Mouse (Mus musculus) liver, embryonic 14.5 days (tissue): ENCODE data around the gene Mcl1. TPM values are rescaled to one million over a fixed set of nuclear protein-coding genes. Genes with fewer than 3 reads are reported as not detected.
"Not testable (repeated sequence)": the region's sequence is repeated elsewhere in the genome, so short reads cannot be mapped to it uniquely, and the experiment has no call there.

ENCODE experiments used
- ATAC-seq: fragments of 200-750 bp; cut with Nextera tagmentation; 2 replicates; pipeline ENCODE4 v1.8.0; 2017; ENCODE audit warnings: moderate number of reproducible peaks, mild to moderate bottlenecking, moderate library complexity; ENCODE audit not compliant: insufficient read depth
- DNase-seq, 3 experiments: peaks; one replicate each; pipeline ENCODE4 v3.0.0-alpha.2; 2012 to 2013; ENCODE audit warnings: low read depth in 3 of 3, low spot score in 3 of 3
- H3K27ac ChIP-seq: fragments of 300-500 bp; sonication (generic); 2 replicates; pipeline ENCODE4 v1.5.1; 2014; ENCODE audit warnings: moderate library complexity, mild to moderate bottlenecking, control low read depth, inconsistent platforms
- H3K27me3 ChIP-seq: fragments of 300-500 bp; sonication (generic); 2 replicates; pipeline ENCODE4 v1.6.1; 2014; ENCODE audit warnings: mild to moderate bottlenecking, low read length, moderate library complexity; ENCODE audit not compliant: control insufficient read depth, insufficient read depth
- H3K36me3 ChIP-seq: fragments of 300-500 bp; sonication (generic); replicated peaks from 2 replicates; pipeline ENCODE4 v1.6.1; 2014; ENCODE audit warnings: low read depth; ENCODE audit not compliant: control insufficient read depth, insufficient read depth
- H3K4me1 ChIP-seq, 2 experiments: fragments of 200-500 bp in 1 of 2; fragments of 300-500 bp in 1 of 2; sonication (generic) in 1 of 2; replicated peaks; 2 replicates each; pipeline ENCODE4 v1.6.1; 2012 to 2014; ENCODE audit warnings: antibody characterized with exemption in 1 of 2, inconsistent platforms in 1 of 2, low read length in 1 of 2; ENCODE audit not compliant: control insufficient read depth in 2 of 2, insufficient read depth in 2 of 2
- H3K4me2 ChIP-seq: fragments of 300-500 bp; sonication (generic); 2 replicates; pipeline ENCODE4 v1.6.1; 2014; ENCODE audit warnings: low read depth, mild to moderate bottlenecking, control low read depth, moderate library complexity
- H3K4me3 ChIP-seq, 2 experiments: fragments of 200-500 bp in 1 of 2; fragments of 300-500 bp in 1 of 2; sonication (generic) in 1 of 2; 2 replicates each; pipeline ENCODE4 v1.5.1; 2012 to 2014; ENCODE audit warnings: low read depth in 2 of 2, low read length in 2 of 2, mild to moderate bottlenecking in 2 of 2, control low read depth in 1 of 2, inconsistent platforms in 1 of 2, moderate library complexity in 1 of 2; ENCODE audit not compliant: insufficient read depth in 1 of 2
- H3K9ac ChIP-seq: fragments of 300-500 bp; sonication (generic); replicated peaks from 2 replicates; pipeline ENCODE4 v1.6.1; 2014; ENCODE audit warnings: mild to moderate bottlenecking, control low read depth, moderate library complexity
- H3K9me3 ChIP-seq: fragments of 300-500 bp; sonication (generic); 2 replicates; pipeline ENCODE4 v1.6.1; 2016; ENCODE audit warnings: low read length, mixed read lengths; ENCODE audit not compliant: control insufficient read depth
- CTCF ChIP-seq: IDR thresholded peaks from 2 replicates; pipeline ENCODE4 v1.5.1; 2016; ENCODE audit warnings: antibody characterized with exemption, low read depth, control low read depth
- EP300 ChIP-seq: IDR thresholded peaks from 2 replicates; pipeline ENCODE4 v1.6.1; 2016; ENCODE audit warnings: antibody characterized with exemption, low read depth
- WGBS: fragments of 180-500 bp; shearing (Covaris S2); extraction: QIAGEN DNeasy Blood & Tissue Kit; methylation state at CpG from one replicate; pipeline ENCODE4 v1.1.7; 2014; ENCODE audit not compliant: insufficient replicate concordance; 5-methylcytosine and 5-hydroxymethylcytosine counted together
- polyA plus RNA-seq, 2 experiments: library from polyadenylated mRNA; depleted of rRNA in 1 of 2; stranded (reverse) in 1 of 2; unstranded in 1 of 2; fragments of >200 nt; fragmentation: Nextera tagmentation in 1 of 2; extraction: Ambion mirVana in 1 of 2; gene quantifications; 2 replicates each; pipeline versions ENCODE4 v1.2.1 to v1.2.3; 2012 to 2014

Mcl1 gene
- polyA plus RNA-seq (2012; rRNA removed) (26.6 and 34.6 TPM in 2 replicates), polyA plus RNA-seq (2014; fragmentation: Nextera tagmentation; extraction: Ambion mirVana) (39.2 and 45.0 TPM in 2 replicates)

DNA sequence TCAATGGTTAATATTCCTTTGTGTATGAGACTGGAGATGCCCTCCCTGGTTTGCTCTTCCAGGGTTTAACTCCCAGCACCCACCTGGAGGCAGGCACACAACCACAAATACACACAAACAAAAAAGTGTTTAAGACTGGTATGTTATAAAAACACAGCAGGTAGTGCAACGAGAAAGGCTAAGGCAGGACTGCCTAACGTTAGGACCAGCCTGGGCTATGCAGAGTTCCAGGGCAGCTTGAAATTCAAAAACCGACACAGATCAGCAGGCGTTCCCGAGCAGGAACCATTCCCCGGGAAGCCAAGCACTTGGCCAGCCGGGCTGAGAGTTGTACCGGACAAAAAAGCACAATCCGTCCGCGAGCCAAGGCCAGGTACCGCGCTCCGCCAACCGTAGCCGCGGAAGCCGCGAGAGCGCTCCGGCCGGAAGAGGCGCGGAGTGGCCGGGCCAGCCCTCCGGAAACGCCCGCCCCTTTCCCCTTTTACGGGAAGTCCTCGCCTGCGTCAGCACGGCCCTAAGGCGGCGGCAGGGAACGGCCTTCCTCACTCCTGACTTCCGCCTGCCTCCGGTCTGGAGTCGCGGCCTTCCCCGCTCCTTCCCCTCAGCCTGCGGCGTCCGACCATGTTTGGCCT, at the start of gene Mcl1:
Gene Mcl1 (plus strand): TSS at position 553 of the 632 bp plus-strand sequence.
- Histone ChIP-seq H3K9me3 (no peaks in the 10 kb centered on the region), H3K4me1 (peaks cover 32 to 33% of the 10 kb centered on the region in 2 experiments), H3K4me2 (peak within 1 kb of the TSS; percentile 98), H3K4me3 (peak within 1 kb of the TSS; percentile 79 to 93), H3K27me3 (no peaks in the 10 kb centered on the region), H3K27ac (peak within 1 kb of the TSS; percentile 89), H3K36me3 (peaks cover 36% of the 10 kb centered on the region), H3K9ac (peak within 1 kb of the TSS; percentile 84)
- under 1% methylated on average over 43 of the region's 43 CpGs for WGBS
- peak; percentile 86 to 89 (median 87) for DNase-seq
- TF ChIP-seq EP300 (peak; percentile 51; the same call in 1 of the 2 replicates), CTCF (peak; percentile 34; the same call in 1 of the 2 replicates)
- peak; percentile 95 for ATAC-seq

DNA sequence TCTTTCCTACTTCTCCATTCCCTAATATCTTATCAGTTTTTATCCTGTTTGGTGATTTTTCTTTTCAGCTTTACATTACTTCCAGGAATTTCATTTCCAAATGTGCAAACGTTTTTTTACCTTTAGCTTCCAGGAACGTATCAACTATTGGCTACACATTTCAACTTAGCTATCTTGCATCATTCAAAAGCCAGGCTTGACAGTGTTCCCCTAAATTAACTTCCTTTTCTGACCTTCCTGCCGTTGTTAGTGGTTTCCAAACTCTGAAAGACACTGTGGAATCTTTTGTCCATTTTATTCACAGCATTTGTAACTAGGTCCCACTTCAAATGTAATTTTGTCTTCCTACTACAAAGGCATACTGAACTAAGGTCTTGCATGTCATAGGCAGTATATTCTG, 49.4 kb upstream of the Mcl1 start:
- Histone ChIP-seq H3K4me2 (no peak overlapping the region), H3K36me3 (peaks cover 43% of the 10 kb centered on the region), H3K9me3 (no peaks in the 10 kb centered on the region), H3K9ac (no peak overlapping the region), H3K4me3 (no peak overlapping the region), H3K27me3 (no peaks in the 10 kb centered on the region), H3K27ac (no peak overlapping the region), H3K4me1 (no peaks in the 10 kb centered on the region)
- DNase-seq: no peak
- ATAC-seq: no peak
- no peak for TF ChIP-seq EP300
- TF ChIP-seq CTCF: no peak
- 47% methylated on average over 3 of the region's 3 CpGs for WGBS

DNA sequence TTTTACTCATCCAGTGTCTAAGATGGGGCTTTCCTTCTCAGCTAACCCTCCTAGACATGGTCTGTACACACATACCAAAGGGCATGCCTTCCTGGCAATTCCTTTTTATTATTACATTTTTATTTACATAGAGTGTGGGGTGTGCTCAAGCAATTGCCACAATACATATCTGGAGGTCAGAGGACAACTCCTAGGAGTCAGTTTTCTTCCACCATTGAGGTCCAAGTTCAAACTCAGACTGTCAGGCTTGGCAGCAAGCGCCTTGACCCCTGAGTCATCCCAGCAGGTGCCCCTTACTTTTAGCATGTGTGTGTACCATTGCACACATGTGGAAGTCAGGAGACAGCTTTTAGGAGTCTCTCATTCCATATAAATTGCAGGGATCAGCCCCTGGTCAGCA, 44.6 kb upstream of the Mcl1 start:
- no peak for DNase-seq
- Histone ChIP-seq H3K4me2 (no peak overlapping the region), H3K27me3 (no peaks in the 10 kb centered on the region), H3K9me3 (no peaks in the 10 kb centered on the region), H3K27ac (no peak overlapping the region), H3K4me3 (no peak overlapping the region), H3K4me1 (no peaks in the 10 kb centered on the region), H3K36me3 (peaks cover 39% of the 10 kb centered on the region), H3K9ac (no peak overlapping the region)
- 86% methylated on average over 1 of the region's 1 CpGs for WGBS
- ATAC-seq: no peak
- TF ChIP-seq CTCF (no peak), EP300 (no peak)

DNA sequence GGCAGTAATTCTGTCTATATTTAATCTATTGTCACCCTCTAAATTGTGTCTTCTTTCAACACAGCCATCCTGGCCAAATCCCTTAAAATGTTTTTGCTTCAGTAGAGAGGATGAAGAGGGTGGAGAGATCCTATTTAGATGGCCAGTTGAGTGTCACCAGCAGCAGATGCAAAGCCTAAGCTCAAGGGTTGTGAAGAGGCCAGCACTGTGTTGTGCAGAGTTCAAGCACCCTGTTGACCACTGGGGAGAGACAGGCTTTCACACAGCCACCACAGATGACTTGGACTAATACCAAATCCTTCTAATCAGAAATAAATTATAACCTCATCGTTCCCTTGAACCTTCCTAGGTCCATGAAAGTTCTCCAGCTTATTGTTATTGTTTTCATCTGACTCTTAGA, 40.1 kb upstream of the Mcl1 start:
- no peak overlapping the region for H3K4me2 ChIP-seq
- DNase-seq: no peak
- no peaks in the 10 kb centered on the region for H3K9me3 ChIP-seq
- peaks cover 37% of the 10 kb centered on the region for H3K36me3 ChIP-seq
- no peaks in the 10 kb centered on the region for H3K4me1 ChIP-seq
- no peak overlapping the region for H3K27ac ChIP-seq
- no peak for TF ChIP-seq EP300
- TF ChIP-seq CTCF: no peak
- no peak overlapping the region for H3K9ac ChIP-seq
- 83% methylated on average over 1 of the region's 1 CpGs for WGBS
- ATAC-seq: no peak
- no peaks in the 10 kb centered on the region for H3K27me3 ChIP-seq
- no peak overlapping the region for H3K4me3 ChIP-seq

DNA sequence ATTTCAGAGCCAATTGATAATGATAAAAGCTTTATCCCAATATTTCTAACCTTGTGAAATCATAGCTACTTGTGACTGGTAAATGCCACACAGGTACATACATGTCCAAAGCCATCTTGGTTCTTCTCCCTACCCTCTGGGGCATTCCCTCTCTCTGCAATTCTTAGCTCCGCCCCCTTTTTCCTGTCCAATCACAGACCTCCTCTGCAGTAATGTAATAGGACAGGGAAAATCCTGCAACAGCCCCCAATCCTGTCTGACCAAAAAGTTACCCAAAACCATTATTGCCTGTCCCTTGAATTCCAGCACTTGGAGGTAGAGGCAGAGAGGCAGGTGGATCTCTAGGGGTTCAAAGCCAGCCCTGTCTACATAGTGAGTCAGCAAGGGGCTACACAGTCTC, 37.3 kb upstream of the Mcl1 start:
- Histone ChIP-seq H3K4me2 (no peak overlapping the region), H3K9me3 (no peaks in the 10 kb centered on the region), H3K4me3 (no peak overlapping the region), H3K27me3 (no peaks in the 10 kb centered on the region), H3K4me1 (peaks cover 4 to 11% of the 10 kb centered on the region in 2 experiments), H3K36me3 (peaks cover 37% of the 10 kb centered on the region), H3K27ac (no peak overlapping the region), H3K9ac (no peak overlapping the region)
- WGBS: 58% methylated on average over 1 of the region's 1 CpGs
- no peak for TF ChIP-seq EP300
- TF ChIP-seq CTCF: no peak
- DNase-seq (no peak), ATAC-seq (no peak)

- not testable (repeated sequence) for ATAC-seq, DNase-seq, H3K9ac ChIP-seq, H3K4me3 ChIP-seq, H3K9me3 ChIP-seq, H3K4me2 ChIP-seq, H3K27me3 ChIP-seq, H3K27ac ChIP-seq
- Histone ChIP-seq H3K4me1 (peaks cover 5 to 13% of the 10 kb centered on the region in 2 experiments), H3K36me3 (peaks cover 34% of the 10 kb centered on the region)
- WGBS: 90% methylated on average over 20 of the region's 20 CpGs
These were observed 36.2 kb upstream of the Mcl1 start for GRCm38 (mm10) chr3:95622421-95622820.
